Mouse (Mus musculus) 416B (cell line): ENCODE data around the gene Rccd1.

Experiments used
- DNase-seq: peaks from one replicate; pipeline ENCODE4 v3.0.0; 2011; ENCODE audit warnings: low read depth

Gene Rccd1

GRCm38 (mm10) chr7:80324043-80324815 is at the start of gene Rccd1:
TSS of gene Rccd1 (minus strand) at chr7:80324454.
- DNase-seq: peak; percentile 99

- peak; percentile 28 for DNase-seq
These were observed 49.6 kb upstream of the Rccd1 start for GRCm38 (mm10) chr7:80373850-80374249.

GRCm38 (mm10) chr7:80373352-80373751 is 49.1 kb upstream of the Rccd1 start:
- DNase-seq: no peak

GRCm38 (mm10) chr7:80372667-80373066 is 48.4 kb upstream of the Rccd1 start:
- DNase-seq: peak; percentile 30

GRCm38 (mm10) chr7:80372166-80372565 is 47.9 kb upstream of the Rccd1 start:
- no peak for DNase-seq

GRCm38 (mm10) chr7:80371041-80371751 is 46.9 kb upstream of the Rccd1 start, which contains the start of gene Man2a2:
TSS of gene Man2a2 (minus strand) at chr7:80371375.
- peak; percentile 74 for DNase-seq

- DNase-seq: peak; percentile 82
These were observed 46.4 kb upstream of the Rccd1 start for GRCm38 (mm10) chr7:80370649-80371040.

GRCm38 (mm10) chr7:80369967-80370431 is 45.7 kb upstream of the Rccd1 start:
- peak; percentile 72 for DNase-seq

GRCm38 (mm10) chr7:80369461-80369860 is 45.2 kb upstream of the Rccd1 start:
- no peak for DNase-seq

GRCm38 (mm10) chr7:80368635-80369421 is 44.6 kb upstream of the Rccd1 start:
- peak; percentile 83 for DNase-seq

GRCm38 (mm10) chr7:80368009-80368408 is 43.8 kb upstream of the Rccd1 start:
- DNase-seq: no peak

GRCm38 (mm10) chr7:80367232-80367631 is 43.0 kb upstream of the Rccd1 start:
- DNase-seq: no peak

- no peak for DNase-seq
These were observed 41.5 kb upstream of the Rccd1 start for GRCm38 (mm10) chr7:80365759-80366158.

GRCm38 (mm10) chr7:80360435-80360834 is 36.2 kb upstream of the Rccd1 start:
- peak; percentile 77 for DNase-seq

- DNase-seq: no peak
These were observed 33.8 kb upstream of the Rccd1 start for GRCm38 (mm10) chr7:80358039-80358438.

- DNase-seq: no peak
These were observed 32.9 kb upstream of the Rccd1 start for GRCm38 (mm10) chr7:80357156-80357555.

- DNase-seq: no peak
These were observed 32.1 kb upstream of the Rccd1 start for GRCm38 (mm10) chr7:80356351-80356750.

- DNase-seq: no peak
These were observed 28.7 kb upstream of the Rccd1 start for GRCm38 (mm10) chr7:80352920-80353319.

- DNase-seq: no peak
These were observed 26.6 kb upstream of the Rccd1 start for GRCm38 (mm10) chr7:80350808-80351207.

- DNase-seq: no peak
These were observed 23.7 kb upstream of the Rccd1 start for GRCm38 (mm10) chr7:80347670-80348586.

GRCm38 (mm10) chr7:80346830-80347229 is 22.6 kb upstream of the Rccd1 start:
- DNase-seq: peak; percentile 34
